Mouse (Mus musculus) neural tube, embryonic 15.5 days (tissue): ENCODE results near the gene 2700097O09Rik. TPM values are rescaled to one million over a fixed set of nuclear protein-coding genes. Genes with fewer than 3 reads are reported as not detected.
"Not testable (repeated sequence)": the region's sequence is repeated elsewhere in the genome, so short reads cannot be mapped to it uniquely, and the experiment has no call there.

Source experiments
- ATAC-seq: fragments of 200-750 bp; cut with Nextera tagmentation; 2 replicates; pipeline ENCODE4 v1.8.0; 2017; ENCODE audit warnings: mild to moderate bottlenecking, moderate TSS enrichment, moderate library complexity; ENCODE audit not compliant: low FRiP score
- H3K27ac ChIP-seq: fragments of 300-500 bp; sonication (generic); replicated peaks from 2 replicates; pipeline ENCODE4 v1.5.1; 2015; ENCODE audit warnings: mild to moderate bottlenecking, inconsistent platforms
- H3K27me3 ChIP-seq: fragments of 300-500 bp; sonication (generic); replicated peaks from 2 replicates; pipeline ENCODE4 v1.6.1; 2015; ENCODE audit warnings: inconsistent platforms
- H3K36me3 ChIP-seq: fragments of 300-500 bp; sonication (generic); 2 replicates; pipeline ENCODE4 v1.6.1; 2015; ENCODE audit warnings: inconsistent platforms
- H3K4me1 ChIP-seq: fragments of 300-500 bp; sonication (generic); 2 replicates; pipeline ENCODE4 v1.6.1; 2015; ENCODE audit warnings: inconsistent platforms
- H3K4me2 ChIP-seq: fragments of 300-500 bp; sonication (generic); 2 replicates; pipeline ENCODE4 v1.6.1; 2015; ENCODE audit warnings: inconsistent platforms, mild to moderate bottlenecking, moderate library complexity
- H3K4me3 ChIP-seq: fragments of 300-500 bp; sonication (generic); replicated peaks from 2 replicates; pipeline ENCODE4 v1.5.1; 2015; ENCODE audit warnings: mild to moderate bottlenecking, inconsistent platforms
- H3K9ac ChIP-seq: fragments of 300-500 bp; sonication (generic); replicated peaks from 2 replicates; pipeline ENCODE4 v1.6.1; 2015; ENCODE audit warnings: mild to moderate bottlenecking, inconsistent platforms
- H3K9me3 ChIP-seq: fragments of 300-500 bp; sonication (generic); replicated peaks from 2 replicates; pipeline ENCODE4 v1.6.1; 2016; ENCODE audit warnings: inconsistent platforms
- WGBS: fragments of 180-500 bp; shearing (Covaris S2); methylation state at CpG from one replicate; pipeline ENCODE4 v1.1.7; 2015; ENCODE audit warnings: mixed read lengths; 5-methylcytosine and 5-hydroxymethylcytosine counted together
- polyA plus RNA-seq: library from polyadenylated mRNA; unstranded; fragments of >200 nt; fragmentation: Nextera tagmentation; extraction: Ambion mirVana; gene quantifications from 2 replicates; pipeline ENCODE4 v1.2.1, GENCODE M21; 2015

The 2700097O09Rik gene
- polyA plus RNA-seq, 1 experiment from 2014 or later: 34.1 TPM

DNA sequence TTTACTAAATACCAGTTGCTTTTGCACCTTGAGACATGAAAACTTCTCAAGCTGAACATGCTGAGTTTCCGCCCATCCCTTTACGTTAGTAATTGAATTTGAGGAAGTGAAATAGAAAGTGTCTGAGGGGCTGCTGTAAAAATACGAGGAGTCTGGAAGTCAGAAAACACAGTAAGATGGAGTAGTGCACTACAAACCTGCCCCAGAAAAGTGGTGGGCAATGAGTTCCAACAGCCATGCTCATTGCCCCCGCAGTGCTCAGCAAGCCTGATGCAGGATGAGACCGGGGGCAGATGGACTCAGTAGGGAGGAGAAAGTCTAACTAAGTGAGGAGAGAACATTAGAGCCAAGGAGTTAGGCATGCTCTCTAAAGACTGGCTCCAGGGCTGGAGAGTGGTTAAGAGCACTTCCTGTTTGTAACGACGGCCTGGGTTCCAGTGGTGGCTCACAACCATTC is 60.5 kb downstream of the 2700097O09Rik start:
- no peak for ATAC-seq
- H3K4me2 ChIP-seq: no peak overlapping the region
- H3K4me3 ChIP-seq: no peak overlapping the region
- H3K9ac ChIP-seq: no peak overlapping the region
- H3K27me3 ChIP-seq: no peaks in the 10 kb centered on the region
- no peak overlapping the region for H3K27ac ChIP-seq
- H3K36me3 ChIP-seq: no peaks in the 10 kb centered on the region
- 84% methylated on average over 7 of the region's 7 CpGs for WGBS
- no peaks in the 10 kb centered on the region for H3K9me3 ChIP-seq
- 0 out of 2 replicates have a peak, but pooled peaks cover 5% of the 10 kb centered on the region for H3K4me1 ChIP-seq

DNA sequence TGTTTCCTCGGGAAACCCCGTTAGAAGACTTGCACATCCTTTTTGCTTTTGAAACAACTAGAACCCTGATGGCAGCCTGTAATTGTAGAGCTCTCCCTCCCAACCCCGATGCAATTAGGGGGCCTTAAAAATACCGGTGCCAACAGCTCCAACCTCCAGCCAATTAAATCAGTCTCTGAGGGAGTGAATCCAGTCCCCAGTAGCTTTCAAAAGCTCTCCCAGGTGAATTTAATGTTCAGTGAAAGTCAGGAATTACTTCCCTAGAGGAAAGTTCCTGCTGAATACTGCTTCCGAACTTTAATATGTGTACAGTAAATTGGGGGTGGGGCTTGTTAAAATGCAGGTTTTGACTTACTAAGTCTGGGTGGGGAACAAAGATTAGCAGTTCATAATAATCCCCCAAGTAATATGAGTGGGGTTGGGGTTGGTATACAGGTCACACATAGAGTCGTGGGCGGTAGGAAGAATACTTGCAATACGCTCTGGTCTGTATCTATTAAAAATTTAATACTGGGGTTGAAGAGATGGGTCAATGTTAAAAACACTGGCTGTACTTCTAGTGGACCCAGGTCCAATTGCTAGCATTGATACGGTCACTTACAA is 62.7 kb downstream of the 2700097O09Rik start:
- H3K27me3 ChIP-seq: no peaks in the 10 kb centered on the region
- H3K36me3 ChIP-seq: no peaks in the 10 kb centered on the region
- no peak overlapping the region for H3K4me2 ChIP-seq
- 48% methylated on average over 9 of the region's 9 CpGs for WGBS
- 0 out of 2 replicates have a peak, but pooled peaks cover 5% of the 10 kb centered on the region for H3K4me1 ChIP-seq
- no peak overlapping the region for H3K27ac ChIP-seq
- no peak for ATAC-seq
- H3K4me3 ChIP-seq: no peak overlapping the region
- H3K9ac ChIP-seq: no peak overlapping the region
- no peaks in the 10 kb centered on the region for H3K9me3 ChIP-seq

GRCm38 (mm10) chr12:55016339-55017118 is 63.4 kb downstream of the 2700097O09Rik start:
- Histone ChIP-seq H3K27ac (no peak overlapping the region), H3K4me3 (no peak overlapping the region), H3K9ac (no peak overlapping the region), H3K9me3 (no peaks in the 10 kb centered on the region), H3K4me1 (0 out of 2 replicates have a peak, but pooled peaks cover 5% of the 10 kb centered on the region), H3K27me3 (no peaks in the 10 kb centered on the region), H3K36me3 (no peaks in the 10 kb centered on the region), H3K4me2 (no peak overlapping the region)
- no peak for ATAC-seq
- 65% methylated on average over 8 of the region's 8 CpGs for WGBS

DNA sequence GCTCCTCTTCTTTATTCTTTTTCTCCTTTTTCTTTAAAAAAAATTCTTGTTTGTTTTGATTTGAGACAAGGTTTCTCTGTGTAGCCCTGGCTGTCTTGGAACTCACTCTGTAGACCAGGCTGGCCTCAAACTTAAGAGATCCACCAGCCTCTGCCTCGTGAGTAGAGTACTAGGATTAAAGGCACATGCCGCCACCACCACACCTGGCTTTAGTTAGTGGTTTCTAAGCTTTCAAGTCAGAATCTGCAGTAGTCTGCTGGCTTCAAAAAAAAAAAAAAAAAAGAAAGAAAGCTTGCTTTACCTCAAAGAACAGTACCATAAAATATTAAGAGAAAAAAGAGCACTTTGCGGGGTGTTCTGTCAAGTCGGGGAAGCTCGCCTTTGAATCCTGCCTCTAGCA is 64.5 kb downstream of the 2700097O09Rik start:
- Histone ChIP-seq H3K4me3 (no peak overlapping the region), H3K36me3 (no peaks in the 10 kb centered on the region), H3K27ac (no peak overlapping the region), H3K9ac (no peak overlapping the region), H3K27me3 (no peaks in the 10 kb centered on the region), H3K9me3 (no peaks in the 10 kb centered on the region), H3K4me1 (0 out of 2 replicates have a peak, but pooled peaks cover 5% of the 10 kb centered on the region), H3K4me2 (no peak overlapping the region)
- 87% methylated on average over 5 of the region's 5 CpGs for whole genome bisulfite sequencing
- no peak for ATAC-seq

GRCm38 (mm10) chr12:55013626-55014398 is 66.1 kb downstream of the 2700097O09Rik start, which contains the start of gene Baz1a:
TSS of gene Baz1a (minus strand) at chr12:55014348.
- Histone ChIP-seq H3K27me3 (no peaks in the 10 kb centered on the region), H3K4me3 (no peak within 1 kb of the TSS), H3K36me3 (no peaks in the 10 kb centered on the region), H3K9ac (no peak within 1 kb of the TSS), H3K4me2 (no peak within 1 kb of the TSS), H3K27ac (no peak within 1 kb of the TSS), H3K4me1 (0 out of 2 replicates have a peak, but pooled peaks cover 5% of the 10 kb centered on the region), H3K9me3 (no peaks in the 10 kb centered on the region)
- 89% methylated on average over 6 of the region's 6 CpGs for WGBS
- ATAC-seq: no peak

DNA sequence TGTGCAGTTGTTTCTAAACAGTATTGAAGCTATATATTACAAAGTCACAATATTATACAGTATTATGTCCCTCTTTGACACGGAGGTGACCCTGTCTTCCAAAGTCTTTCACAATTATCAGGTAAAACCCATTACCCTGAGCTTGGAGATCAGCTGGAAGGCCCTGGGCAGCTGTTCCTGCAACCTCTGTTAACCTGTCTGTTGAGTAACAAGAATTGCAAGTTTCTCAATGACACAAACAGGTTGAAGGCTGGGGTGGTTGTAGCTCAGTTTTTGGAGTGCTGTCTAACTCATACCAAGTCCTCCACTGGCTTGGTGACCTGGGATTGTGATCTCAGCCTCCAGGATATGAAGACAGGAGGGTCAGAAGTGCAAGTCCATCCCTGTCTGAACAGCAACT is 66.9 kb downstream of the 2700097O09Rik start:
- no peak overlapping the region for H3K9ac ChIP-seq
- WGBS: 85% methylated on average over 1 of the region's 1 CpGs
- 0 out of 2 replicates have a peak, but pooled peaks cover 5% of the 10 kb centered on the region for H3K4me1 ChIP-seq
- ATAC-seq: no peak
- H3K4me2 ChIP-seq: no peak overlapping the region
- H3K27me3 ChIP-seq: no peaks in the 10 kb centered on the region
- H3K36me3 ChIP-seq: no peaks in the 10 kb centered on the region
- H3K4me3 ChIP-seq: no peak overlapping the region
- H3K9me3 ChIP-seq: no peaks in the 10 kb centered on the region
- no peak overlapping the region for H3K27ac ChIP-seq

GRCm38 (mm10) chr12:55007361-55008008 is 72.4 kb downstream of the 2700097O09Rik start:
- Histone ChIP-seq H3K9me3 (no peaks in the 10 kb centered on the region), H3K4me1 (no peaks in the 10 kb centered on the region), H3K27me3 (no peaks in the 10 kb centered on the region), H3K36me3 (no peaks in the 10 kb centered on the region), H3K4me2 (no peak overlapping the region), H3K27ac (no peak overlapping the region), H3K4me3 (no peak overlapping the region), H3K9ac (no peak overlapping the region)
- ATAC-seq: no peak
- 90% methylated on average over 14 of the region's 14 CpGs for WGBS

DNA sequence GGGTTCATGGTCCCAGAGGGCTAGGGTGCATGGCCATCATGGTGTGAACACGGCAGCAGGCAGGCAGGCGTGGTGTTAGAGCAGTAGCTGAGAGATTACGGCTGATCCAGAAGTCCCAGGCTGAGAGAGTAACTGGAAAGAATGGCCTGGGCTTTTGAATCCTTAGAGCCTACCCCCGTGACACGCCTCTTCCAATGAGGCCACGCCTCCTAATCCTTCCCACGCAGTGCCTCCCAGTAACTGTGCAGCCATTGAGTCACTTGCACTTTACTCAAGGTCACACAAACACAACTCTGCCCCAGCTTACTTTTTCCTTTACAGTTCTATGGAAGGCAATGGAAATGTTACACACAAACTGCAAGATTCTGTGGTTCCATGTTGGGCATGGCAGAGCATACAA is 73.8 kb downstream of the 2700097O09Rik start:
- 92% methylated on average over 7 of the region's 7 CpGs for WGBS
- Histone ChIP-seq H3K9ac (no peak overlapping the region), H3K27ac (no peak overlapping the region), H3K4me3 (no peak overlapping the region), H3K4me1 (no peaks in the 10 kb centered on the region), H3K36me3 (no peaks in the 10 kb centered on the region), H3K9me3 (no peaks in the 10 kb centered on the region), H3K4me2 (no peak overlapping the region), H3K27me3 (no peaks in the 10 kb centered on the region)
- no peak for ATAC-seq

DNA sequence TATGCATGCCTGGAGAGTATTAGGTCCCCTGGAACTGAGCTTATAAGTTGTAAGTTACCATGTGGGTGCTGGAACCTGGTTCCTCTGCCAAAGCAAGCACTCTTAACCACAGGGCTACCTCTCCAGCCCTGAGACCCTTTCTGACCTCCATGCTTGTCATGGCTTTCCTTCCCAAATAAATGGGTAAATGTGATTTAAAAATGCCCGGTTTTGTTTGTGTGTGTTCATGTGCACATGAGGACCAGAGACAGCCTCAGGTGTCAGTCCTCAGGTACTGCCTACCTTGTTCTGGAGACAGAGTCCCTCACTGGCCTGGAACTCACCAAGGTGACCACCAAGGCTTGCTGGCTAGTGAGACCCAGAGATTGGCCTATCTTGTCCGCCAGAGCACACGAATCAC is 75.5 kb downstream of the 2700097O09Rik start:
- H3K27ac ChIP-seq: no peak overlapping the region
- 92% methylated on average over 3 of the region's 3 CpGs for WGBS
- no peaks in the 10 kb centered on the region for H3K4me1 ChIP-seq
- H3K9ac ChIP-seq: no peak overlapping the region
- no peaks in the 10 kb centered on the region for H3K27me3 ChIP-seq
- H3K4me2 ChIP-seq: no peak overlapping the region
- no peaks in the 10 kb centered on the region for H3K9me3 ChIP-seq
- no peak overlapping the region for H3K4me3 ChIP-seq
- no peaks in the 10 kb centered on the region for H3K36me3 ChIP-seq
- no peak for ATAC-seq

DNA sequence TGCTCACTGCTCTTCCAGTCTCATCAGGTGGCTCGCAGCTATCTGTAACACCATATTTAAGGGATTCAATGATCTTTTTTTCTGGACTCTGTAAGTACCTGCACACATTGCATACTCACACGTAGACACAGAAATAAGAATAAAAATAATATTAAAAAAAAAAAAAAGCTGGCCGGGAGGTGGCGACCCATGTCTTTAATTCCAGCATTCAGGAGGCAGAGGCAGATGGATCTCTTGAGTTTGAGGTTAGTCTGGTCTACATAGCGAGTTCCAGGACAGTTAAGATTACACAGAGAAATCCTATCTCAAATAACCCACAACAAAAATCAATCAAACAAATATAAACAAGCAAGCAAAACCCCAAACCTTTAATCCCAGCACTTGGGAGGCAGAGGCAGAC is 76.1 kb downstream of the 2700097O09Rik start:
- WGBS: 93% methylated on average over 5 of the region's 5 CpGs
- no peaks in the 10 kb centered on the region for H3K9me3 ChIP-seq

DNA sequence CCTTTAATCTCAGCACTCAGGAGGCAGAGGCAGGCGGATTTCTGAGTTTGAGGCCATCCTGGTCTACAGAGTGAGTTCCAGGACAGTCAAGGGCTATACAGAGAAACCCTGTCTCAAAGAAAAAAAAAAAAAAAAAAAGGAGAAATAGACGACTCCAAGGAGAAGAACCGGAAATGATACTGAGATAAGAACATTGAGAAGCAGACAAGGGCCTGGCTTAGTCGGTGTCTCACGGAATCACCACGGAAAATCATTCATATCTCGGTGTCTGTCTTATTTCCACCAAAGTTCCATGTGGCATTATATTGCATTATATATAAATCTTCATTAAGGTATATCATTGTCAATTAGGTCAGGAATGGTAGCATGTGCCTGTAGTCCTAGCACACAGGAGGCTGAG is 77.4 kb downstream of the 2700097O09Rik start:
- not testable (repeated sequence) for ATAC-seq, H3K4me2 ChIP-seq, H3K4me1 ChIP-seq, H3K27ac ChIP-seq, H3K36me3 ChIP-seq, H3K27me3 ChIP-seq, H3K9me3 ChIP-seq, H3K9ac ChIP-seq, H3K4me3 ChIP-seq
- 90% methylated on average over 7 of the region's 7 CpGs for WGBS

More for the DNA sequence above, 76.1 kb downstream of the 2700097O09Rik start:
- Histone ChIP-seq H3K27ac (no peak overlapping the region), H3K4me2 (no peak overlapping the region), H3K4me3 (no peak overlapping the region), H3K27me3 (no peaks in the 10 kb centered on the region), H3K36me3 (no peaks in the 10 kb centered on the region), H3K9ac (no peak overlapping the region), H3K4me1 (no peaks in the 10 kb centered on the region)
- no peak for ATAC-seq
